In genomic region chr4:32799966-32800576, GRCm38 (mm10) we compare ENCODE assay signal across 7 mouse cellular contexts. TPM values are rescaled to one million over a fixed set of nuclear protein-coding genes. Genes with fewer than 3 reads are reported as not detected.
A peak's percentile ranks its signal among the peaks of the same experiment; 100 is the strongest.
DNase-seq lines count a peak whose midpoint lies in the region; ATAC-seq lines count a peak whose summit lies in the region.

Gene Lyrm2, plus strand, starts transcription at chr4:32800253.

- peak within 1 kb of the TSS; percentile 73 for H3K4me3 ChIP-seq in intestine, embryonic 14.5 days (ENCODE audit: low read depth, low read length)

- H3K27me3 ChIP-seq in intestine, embryonic 14.5 days (replicated peaks; ENCODE audit: control insufficient read depth, insufficient read depth, low read length): no peaks in the 10 kb centered on the region

- DNase-seq in adrenal gland, adult (ENCODE audit: inconsistent age in 2 of 2, low spot score in 1 of 2): peak; percentile 84 to 96
- peak; percentile 91 for DNase-seq in embryo, embryonic 10 days (ENCODE audit: low spot score)
- peak; percentile 74 for DNase-seq in gastrocnemius, postnatal 14 days
- DNase-seq in intestine, embryonic 14.5 days (ENCODE audit: low spot score): peak; percentile 94
- DNase-seq in left cerebral cortex, postnatal 14 days (ENCODE audit: low spot score in 2 of 2): peak; percentile 67 to 78
- DNase-seq in mesoderm, embryonic 11.5 days (ENCODE audit: low read depth, low spot score): peak; percentile 86
- peak; percentile 68 to 71 for DNase-seq in right cerebral cortex, postnatal 36 days (ENCODE audit: low spot score in 2 of 2)

- ATAC-seq in intestine, embryonic 14.5 days (replicated peaks; ENCODE audit: low FRiP score, low TSS enrichment, low read depth): peak; percentile 90

- no peaks in the 10 kb centered on the region for H3K9me3 ChIP-seq in intestine, embryonic 14.5 days (ENCODE audit: control insufficient read depth, low read length)

- H3K4me1 ChIP-seq in intestine, embryonic 14.5 days (replicated peaks; ENCODE audit: control insufficient read depth, insufficient read depth, low read length): peaks cover 10% of the 10 kb centered on the region

- H3K36me3 ChIP-seq in intestine, embryonic 14.5 days (ENCODE audit: control insufficient read depth, insufficient read depth, low read length): 0 out of 2 replicates have a peak, but pooled peaks cover 3% of the 10 kb centered on the region

- peak within 1 kb of the TSS; percentile 76 for H3K4me2 ChIP-seq in intestine, embryonic 14.5 days (ENCODE audit: low read length)

- intact Hi-C loops in gastrocnemius, postnatal 14 days (cut with DNase I; ENCODE audit: low total_unique reads): no loop called here
- intact Hi-C loops in left cerebral cortex, postnatal 14 days (cut with DNase I): loop anchor here (5.0 kb wide), 2 partner anchors 62 to 152 kb away; partner anchors contain the start of gene Ankrd6

- H3K27ac ChIP-seq in intestine, embryonic 14.5 days (ENCODE audit: low read depth): peak within 1 kb of the TSS; percentile 99

- WGBS in intestine, embryonic 14.5 days: under 1% methylated on average over 52 of the region's 53 CpGs

- peak within 1 kb of the TSS; percentile 79 for H3K9ac ChIP-seq in intestine, embryonic 14.5 days (ENCODE audit: low read length)

RNA-seq across cellular contexts. Expression of gene Lyrm2, which starts in this region (rescaled TPM):
- total RNA-seq in gastrocnemius, postnatal 14 days (2021): 10 to 100 TPM; 28.6 to 38.6 TPM
- polyA plus RNA-seq in intestine, embryonic 14.5 days (2014; fragmentation: Nextera tagmentation; extraction: Ambion mirVana): 101 and 104 TPM in 2 replicates
- 10 to 100 TPM; 34.2 to 39.3 TPM for total RNA-seq in left cerebral cortex, postnatal 14 days (2021)

Comparison
In these comparisons a context has a peak if more than half of its experiments do, and no peak if none do; other contexts are left out.
1. Peak in every context shown above with its lines: DNase-seq, ATAC-seq, H3K4me3 ChIP-seq and H3K27ac ChIP-seq.